Mouse (Mus musculus): Measurements from ENCODE around the gene Gm14862.
A peak's percentile ranks its signal among the peaks of the same experiment; 100 is the strongest.
"Not testable (repeated sequence)": the region's sequence is repeated elsewhere in the genome, so short reads cannot be mapped to it uniquely, and the experiment has no call there.

The Gm14862 gene

DNA sequence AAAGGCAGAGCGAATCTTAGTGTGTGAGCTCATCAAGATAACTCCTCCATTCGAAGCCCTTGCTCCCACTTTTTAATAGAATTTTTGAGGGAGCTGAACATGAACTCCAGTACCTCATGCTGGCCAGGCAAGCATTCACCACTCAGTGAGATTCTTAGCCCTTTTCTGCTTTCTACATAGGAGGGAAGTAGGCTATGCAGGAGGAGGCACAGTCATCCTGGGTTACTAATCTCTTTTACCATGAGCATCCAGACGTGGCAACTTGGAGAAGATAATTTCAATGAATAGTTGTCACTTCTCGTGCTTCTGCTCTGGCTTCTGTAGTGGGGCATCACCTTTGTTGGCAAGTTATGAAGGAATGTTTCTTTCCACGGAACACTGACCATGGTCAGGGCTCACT, at the start of gene Gm14862:
Gene Gm14862, minus strand, starts transcription at position 134 of the 400 bp plus-strand sequence.
- DNase-seq (ENCODE audit: low spot score): no peak

- no peak for DNase-seq (ENCODE audit: low spot score)
Observed at GRCm38 (mm10) chrX:9303455-9303854, 46.8 kb upstream of the Gm14862 start.

DNA sequence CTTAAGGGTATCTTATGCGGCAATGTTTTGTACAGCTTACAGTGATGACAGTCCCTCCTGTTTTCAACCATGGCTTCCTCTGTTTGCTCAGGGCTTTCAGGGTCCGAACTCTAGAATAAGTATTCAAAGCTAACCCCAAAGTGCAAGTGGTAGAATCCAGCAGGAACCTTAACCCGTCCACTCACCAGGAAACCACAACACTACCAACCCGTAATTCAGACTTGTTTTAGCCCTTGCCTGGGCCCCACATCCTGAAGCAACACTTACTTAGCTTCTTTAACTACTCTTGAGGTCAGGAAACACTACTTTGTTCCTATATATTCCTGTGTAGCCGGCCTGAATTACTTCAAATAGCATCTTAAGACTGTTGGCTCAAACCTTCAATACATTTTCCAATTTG, 46.1 kb upstream of the Gm14862 start:
- DNase-seq (ENCODE audit: low spot score): no peak

- no peak for DNase-seq (ENCODE audit: low spot score)
Observed at GRCm38 (mm10) chrX:9298413-9298864, 41.7 kb upstream of the Gm14862 start.

DNA sequence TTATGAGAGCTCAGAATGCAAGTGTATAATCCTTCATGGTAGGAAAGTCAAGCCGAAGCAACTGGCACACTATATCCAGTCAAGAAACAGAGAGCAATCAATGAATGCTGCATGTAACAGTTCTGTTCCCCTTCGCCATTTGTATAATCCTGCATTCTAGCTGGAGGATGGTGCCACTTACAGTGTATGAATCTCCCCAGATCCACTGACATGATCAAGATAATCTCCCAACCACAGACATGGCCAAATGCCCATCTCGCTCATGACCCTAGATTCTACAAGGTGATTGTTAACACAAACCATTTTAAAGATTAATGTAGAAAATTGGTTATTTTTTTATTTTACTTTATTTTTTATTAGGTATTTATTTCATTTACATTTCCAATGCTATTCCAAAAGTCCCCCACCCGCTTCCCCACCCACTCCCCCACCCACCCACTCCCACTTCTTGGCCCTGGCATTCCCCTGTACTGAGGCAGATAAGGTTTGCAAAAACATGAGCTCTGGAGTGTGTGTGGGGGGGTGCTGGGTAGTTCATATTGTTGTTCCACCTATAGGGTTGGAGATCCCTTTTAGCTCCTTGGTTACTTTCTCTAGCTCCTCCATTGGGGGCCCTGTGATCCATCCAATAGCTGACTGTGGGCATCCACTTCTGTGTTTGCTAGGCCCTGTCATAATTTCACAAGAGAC, 36.6 kb upstream of the Gm14862 start:
- DNase-seq (ENCODE audit: low spot score): not testable (repeated sequence)

GRCm38 (mm10) chrX:9283464-9283863, 26.8 kb upstream of the Gm14862 start, which contains the start of gene H2al1m:
Gene H2al1m, plus strand, starts transcription at chrX:9283764.
- not testable (repeated sequence) for DNase-seq (ENCODE audit: low spot score)

DNA sequence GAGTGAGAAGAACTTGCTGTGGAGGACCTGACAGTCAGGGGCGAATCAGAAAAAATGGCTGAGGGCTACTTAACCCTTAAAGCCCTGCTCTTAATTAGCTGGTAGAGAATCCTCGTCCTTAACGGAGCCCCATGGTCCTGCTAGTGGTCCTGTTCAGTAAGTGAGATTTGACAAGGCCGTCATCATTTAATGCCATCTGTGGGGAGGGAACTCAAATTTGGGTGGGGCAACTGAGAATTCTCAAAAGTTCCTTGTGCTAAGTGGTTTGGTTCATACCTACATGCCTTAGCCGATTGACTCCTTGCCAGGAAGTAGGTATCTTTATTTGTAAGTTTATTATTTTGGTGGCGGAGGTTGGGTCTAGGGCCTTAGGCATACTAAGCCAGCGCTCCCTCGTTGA, 17.6 kb upstream of the Gm14862 start:
- DNase-seq (ENCODE audit: low spot score): no peak

DNA sequence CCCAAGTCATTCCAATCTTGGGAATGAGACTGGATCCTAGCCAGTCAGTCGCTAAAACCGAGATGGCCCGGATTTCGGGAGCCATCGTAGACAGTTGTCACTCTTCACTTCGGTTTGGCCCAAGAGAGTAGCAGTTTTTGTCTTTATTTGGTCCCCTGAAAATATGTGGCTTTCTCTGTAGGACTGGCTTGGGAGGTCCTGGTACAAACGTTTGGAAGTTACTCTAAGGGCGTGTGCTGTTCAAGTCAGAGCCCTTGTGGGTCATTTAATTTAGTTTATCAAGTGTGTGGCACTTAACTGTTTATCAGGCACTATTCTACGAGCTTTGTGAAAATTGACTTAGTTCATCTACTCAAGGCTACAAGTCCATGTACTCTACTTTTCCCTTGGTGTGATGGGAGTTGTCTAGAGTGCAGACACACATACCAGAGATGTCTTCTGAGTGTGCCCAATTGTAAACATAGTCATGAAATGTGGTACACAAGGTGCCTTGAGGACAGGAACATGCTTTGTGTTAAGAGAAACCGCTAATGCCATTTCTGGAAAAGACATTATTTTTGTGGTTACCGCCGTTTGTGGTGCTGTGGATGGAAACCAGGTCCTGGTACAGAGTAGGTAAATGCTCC, 16.8 kb upstream of the Gm14862 start:
- DNase-seq (ENCODE audit: low spot score): no peak

DNA sequence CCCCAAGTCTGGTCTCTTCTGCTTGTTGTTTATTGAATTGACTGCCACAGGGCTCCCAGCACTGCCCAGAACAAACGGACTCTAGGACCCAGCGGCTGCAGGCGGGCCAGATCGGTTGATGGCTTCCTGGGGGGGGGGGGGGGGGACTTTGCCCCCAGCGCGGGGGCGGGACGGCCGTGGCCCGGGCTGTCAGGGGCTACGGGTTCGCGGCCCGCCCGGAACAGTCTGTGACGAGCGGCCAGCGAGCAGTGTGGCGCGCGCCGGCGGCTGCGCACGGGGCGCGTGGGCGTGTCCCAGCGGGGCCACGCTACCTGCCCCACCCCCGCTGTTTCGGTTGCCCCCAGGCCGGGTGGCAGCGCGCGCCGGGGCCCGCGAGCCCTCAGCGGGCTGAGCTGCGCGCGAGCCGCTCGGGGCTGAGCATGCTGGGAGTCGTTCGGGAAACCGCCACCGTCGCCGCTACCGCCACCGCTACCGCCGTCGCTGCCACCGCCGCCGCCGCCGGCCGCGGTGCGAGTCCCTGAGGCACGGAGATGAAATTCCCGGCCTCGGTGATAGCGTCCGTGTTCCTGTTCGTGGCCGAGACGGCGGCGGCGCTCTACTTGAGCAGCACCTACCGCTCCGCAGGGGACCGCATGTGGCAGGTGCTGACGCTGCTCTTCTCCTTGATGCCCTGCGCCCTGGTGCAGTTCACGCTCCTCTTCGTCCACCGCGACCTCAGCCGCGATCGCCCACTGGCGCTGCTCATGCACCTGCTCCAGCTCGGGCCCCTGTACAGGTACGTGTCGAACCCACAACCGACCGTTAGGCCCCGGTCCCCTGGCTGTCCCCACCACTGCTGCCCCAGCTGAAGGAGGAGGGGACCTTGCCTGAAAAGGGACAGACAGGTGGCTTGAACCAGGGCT, 16.0 kb upstream of the Gm14862 start, which contains the start of gene Xk:
Gene Xk, plus strand, starts transcription at position 297 of the 902 bp plus-strand sequence.
- DNase-seq (ENCODE audit: low spot score): peak; percentile 28

DNA sequence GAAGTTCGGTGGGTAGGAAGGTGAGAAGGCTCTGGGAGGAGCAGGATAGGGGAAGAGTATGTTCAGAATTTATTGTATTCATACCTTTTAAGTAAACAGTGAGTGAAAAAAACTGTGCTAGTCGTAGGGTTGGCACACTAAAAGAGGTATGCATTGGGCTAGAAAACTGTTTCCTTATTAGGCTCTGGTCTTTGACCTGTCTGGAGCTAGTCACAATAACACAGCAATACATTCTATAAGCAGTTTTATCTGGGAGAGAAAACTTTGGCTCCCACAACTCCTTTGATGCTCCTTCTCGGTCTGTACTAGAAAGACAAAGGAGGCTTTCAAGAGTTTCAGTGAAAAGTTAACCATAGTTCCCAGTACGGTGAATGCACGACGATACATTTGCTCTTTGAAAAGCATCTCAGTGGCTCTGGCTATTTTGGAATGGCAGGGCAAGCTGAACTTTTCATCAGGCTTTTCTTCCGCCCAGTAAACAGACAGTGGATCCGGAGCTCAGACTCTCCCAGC, 15.3 kb upstream of the Gm14862 start:
- no peak for DNase-seq (ENCODE audit: low spot score)

GRCm38 (mm10) chrX:9271112-9271511, 14.4 kb upstream of the Gm14862 start:
- DNase-seq (ENCODE audit: low spot score): no peak

- no peak for DNase-seq (ENCODE audit: low spot score)
Observed at GRCm38 (mm10) chrX:9259267-9259666, 2.6 kb upstream of the Gm14862 start.

DNA sequence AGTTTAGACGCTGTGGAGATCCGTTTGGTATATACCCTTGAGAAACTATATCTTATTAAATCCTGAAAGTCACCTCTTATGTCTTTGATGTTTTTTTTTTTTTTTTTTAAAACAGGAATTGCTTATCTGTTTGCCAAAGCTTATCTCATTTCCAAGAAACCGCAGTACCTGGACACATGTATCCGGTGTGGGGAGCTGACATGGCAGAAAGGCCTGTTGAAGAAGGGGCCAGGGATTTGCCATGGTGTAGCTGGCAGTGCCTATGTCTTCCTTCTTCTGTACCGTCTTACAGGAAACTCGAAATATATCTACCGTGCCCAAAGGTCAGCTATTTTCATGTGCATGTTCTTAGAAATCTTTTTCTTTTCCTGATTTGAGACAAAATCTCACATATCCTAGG, 1.1 kb upstream of the Gm14862 start:
- DNase-seq (ENCODE audit: low spot score): no peak

GRCm38 (mm10) chrX:9254901-9255300, 1.8 kb downstream of the Gm14862 start:
- no peak for DNase-seq (ENCODE audit: low spot score)

DNA sequence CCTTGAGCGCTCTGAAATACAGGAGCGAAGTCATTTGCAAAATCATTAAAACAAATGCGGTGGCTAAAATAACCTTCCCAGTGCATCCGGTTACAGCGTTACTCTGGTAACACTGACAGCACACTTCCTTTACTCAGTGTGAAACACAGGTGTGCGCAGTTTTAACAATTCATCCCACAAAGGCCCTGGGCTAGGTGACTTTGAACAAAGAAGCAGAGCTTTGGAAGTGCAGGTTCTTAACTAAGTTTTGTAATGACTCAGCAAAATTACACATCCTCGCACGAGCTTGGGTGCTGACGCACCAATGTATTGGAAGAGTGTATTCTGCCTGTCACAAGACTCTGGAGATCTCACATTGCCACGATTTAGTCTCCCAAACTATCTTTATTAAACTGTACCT, 2.7 kb downstream of the Gm14862 start:
- no peak for DNase-seq (ENCODE audit: low spot score)

DNA sequence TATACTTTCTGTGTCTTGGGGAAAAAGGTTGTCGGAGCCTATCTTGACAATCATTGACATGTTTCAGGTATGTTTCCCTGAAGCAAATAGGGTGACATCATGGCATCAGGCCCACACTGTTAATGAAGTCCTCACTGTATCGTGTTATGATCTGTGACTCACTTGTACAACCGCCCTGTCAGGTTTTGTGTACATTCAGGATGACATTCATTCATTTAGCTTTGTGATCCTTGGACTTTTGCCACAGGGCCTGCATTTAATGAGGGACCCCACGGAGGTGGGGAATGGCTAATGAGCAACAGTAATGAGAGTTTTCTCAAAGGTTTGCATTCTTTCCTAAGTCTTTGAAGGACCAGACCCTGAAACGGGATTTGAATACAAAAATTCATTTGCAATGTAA, 7.8 kb downstream of the Gm14862 start:
- DNase-seq (ENCODE audit: low spot score): no peak

DNA sequence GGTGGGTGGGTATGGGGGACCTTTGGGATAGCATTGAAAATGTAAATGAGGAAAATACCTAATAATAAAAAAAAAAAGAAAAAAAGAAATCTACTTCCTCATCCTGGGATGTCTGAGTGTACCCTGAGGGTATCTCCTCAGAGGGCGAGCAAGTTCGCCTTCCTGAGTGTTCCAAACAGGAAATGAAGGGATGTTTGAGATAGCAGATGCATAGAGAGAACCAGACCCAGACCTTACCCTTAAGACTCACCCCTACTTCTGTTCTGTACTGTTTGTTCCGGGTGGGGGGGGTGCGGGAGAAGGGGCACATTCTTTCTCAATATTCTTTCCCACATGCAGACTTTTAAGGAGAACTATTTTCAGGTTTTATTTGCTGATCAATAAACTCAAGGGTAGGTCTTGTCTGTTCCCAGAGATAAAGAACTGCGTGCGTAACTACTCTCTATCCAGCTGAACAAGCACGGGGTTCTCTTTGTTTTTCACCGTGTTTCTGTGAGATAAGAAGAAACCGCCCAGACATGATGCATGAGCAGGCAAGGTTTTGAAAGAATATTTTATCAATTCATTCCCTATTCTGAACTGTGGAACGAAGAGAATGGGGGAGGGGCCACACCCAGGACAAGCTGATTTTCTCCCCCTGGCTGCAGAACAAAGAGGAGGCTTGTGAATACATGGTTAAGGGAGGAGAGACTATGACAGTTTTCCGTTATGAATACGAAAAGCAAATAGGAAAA, 11.9 kb downstream of the Gm14862 start:
- no peak for DNase-seq (ENCODE audit: low spot score)

DNA sequence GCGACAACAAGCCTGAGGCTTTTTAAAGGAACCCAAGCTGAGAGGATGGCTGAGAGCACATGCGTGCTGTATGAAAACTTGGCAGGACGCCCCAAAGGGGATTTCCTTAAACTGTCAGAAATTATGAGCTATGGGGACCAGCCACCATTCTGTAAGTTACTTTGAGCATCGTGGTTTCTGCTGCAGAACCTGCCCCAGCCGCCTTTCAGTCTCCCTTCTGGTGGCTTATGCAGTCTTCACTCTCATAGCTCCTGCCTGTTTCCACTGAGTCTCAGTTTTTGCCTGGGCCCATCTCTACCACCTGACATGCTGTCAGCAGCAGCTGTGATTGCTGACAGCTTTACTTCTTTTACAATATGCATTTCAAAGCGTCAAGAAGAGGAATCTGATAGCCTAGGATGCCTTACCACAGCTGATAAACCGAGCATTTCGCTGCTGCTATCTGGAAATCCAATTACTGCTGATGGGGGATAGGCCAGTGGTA, 13.3 kb downstream of the Gm14862 start:
- DNase-seq (ENCODE audit: low spot score): no peak

DNA sequence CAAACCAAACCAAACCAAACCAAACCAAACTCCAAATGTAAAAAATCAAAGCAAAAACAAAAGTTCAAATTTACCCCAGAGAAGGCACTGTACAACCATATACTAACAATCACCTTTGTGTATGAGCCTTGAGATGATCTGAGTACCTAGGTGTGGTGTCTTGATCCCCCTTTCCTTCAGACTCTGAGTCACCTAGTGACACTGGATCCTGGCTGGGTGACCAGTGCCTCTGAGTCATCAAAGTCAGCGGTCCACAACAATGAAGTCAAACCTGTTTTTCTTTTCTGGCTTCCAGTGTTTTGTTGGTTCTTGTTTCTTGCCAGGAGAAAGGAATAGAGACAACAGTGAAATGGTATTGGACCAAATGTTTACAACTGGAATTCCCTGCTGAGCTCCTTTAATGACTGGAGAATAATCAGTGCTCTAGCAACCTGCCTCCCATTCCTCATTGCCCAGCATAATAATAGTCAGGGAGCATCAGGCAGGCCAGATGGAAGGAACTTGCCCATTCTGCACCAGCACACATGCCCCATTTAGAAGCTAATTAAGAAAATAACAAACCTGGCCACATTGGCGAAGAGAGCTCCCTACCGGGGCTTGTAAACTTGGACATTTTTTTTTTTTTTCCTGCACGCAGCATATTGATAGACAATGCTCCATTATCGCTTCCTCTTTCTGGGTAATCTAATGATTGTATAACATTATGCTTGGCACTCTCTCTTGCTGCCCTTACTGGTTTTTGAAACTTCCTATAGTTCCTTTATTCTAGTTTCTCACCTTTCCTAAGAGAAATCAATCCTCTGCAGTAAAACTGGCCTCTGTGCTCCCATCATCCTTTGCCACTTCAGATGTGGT, 15.7 kb downstream of the Gm14862 start:
- DNase-seq (ENCODE audit: low spot score): no peak

DNA sequence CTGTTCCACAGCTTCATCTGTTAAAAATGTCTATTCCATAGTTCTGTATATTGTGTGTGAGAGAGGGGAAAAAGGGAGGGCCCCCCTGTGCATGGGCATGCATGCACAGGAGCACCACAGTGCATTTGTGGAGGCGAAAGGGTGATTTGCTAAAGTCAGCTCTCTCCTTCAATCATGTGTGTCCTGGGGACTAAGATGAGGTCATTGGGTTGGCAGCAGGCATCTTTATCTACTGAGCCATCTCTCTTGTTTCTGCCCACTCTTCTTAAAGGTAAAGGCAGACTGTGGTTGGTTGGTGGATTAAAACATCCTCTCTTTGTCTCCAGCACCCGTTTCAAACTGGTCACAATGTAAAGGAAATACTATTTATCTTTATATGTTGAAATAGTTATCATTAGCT, 29.6 kb downstream of the Gm14862 start:
- DNase-seq (ENCODE audit: low spot score): no peak
